Mouse (Mus musculus) heart, embryonic 16.5 days (tissue): ENCODE measurements at regions not wholly inside any gene's neighbourhood (a gene's known extent, or its start where the extent isn't known, plus 50 kb on each side); places are given as distances from the start of the nearest gene placed in this dataset.

Experiments
- ATAC-seq: fragments of 200-750 bp; cut with Nextera tagmentation; replicated peaks from 2 replicates; pipeline ENCODE4 v1.8.0; 2017; ENCODE audit warnings: moderate number of reproducible peaks; ENCODE audit not compliant: insufficient read depth, low FRiP score; ENCODE audit errors: extremely low read depth
- H3K27ac ChIP-seq: fragments of 300-500 bp; sonication (generic); 2 replicates; pipeline ENCODE4 v1.5.1; 2014; ENCODE audit warnings: mild to moderate bottlenecking, low read length, control low read depth, moderate library complexity
- H3K27me3 ChIP-seq: fragments of 300-500 bp; sonication (generic); 2 replicates; pipeline ENCODE4 v1.6.1; 2014; ENCODE audit warnings: low read length, mixed read lengths; ENCODE audit not compliant: control insufficient read depth, insufficient read depth
- H3K36me3 ChIP-seq: fragments of 300-500 bp; sonication (generic); 2 replicates; pipeline ENCODE4 v1.6.1; 2014; ENCODE audit not compliant: control insufficient read depth, insufficient read depth
- H3K4me1 ChIP-seq: fragments of 300-500 bp; sonication (generic); 2 replicates; pipeline ENCODE4 v1.6.1; 2014; ENCODE audit warnings: low read length, mixed read lengths; ENCODE audit not compliant: control insufficient read depth, insufficient read depth
- H3K4me2 ChIP-seq: fragments of 300-500 bp; sonication (generic); 2 replicates; pipeline ENCODE4 v1.6.1; 2014; ENCODE audit warnings: low read depth, mild to moderate bottlenecking, control low read depth, low read length
- H3K4me3 ChIP-seq: fragments of 300-500 bp; sonication (generic); 2 replicates; pipeline ENCODE4 v1.5.1; 2014; ENCODE audit warnings: mild to moderate bottlenecking, control low read depth, low read length
- H3K9ac ChIP-seq: fragments of 300-500 bp; sonication (generic); 2 replicates; pipeline ENCODE4 v1.6.1; 2014; ENCODE audit warnings: low read length, control low read depth
- H3K9me3 ChIP-seq: fragments of 300-500 bp; sonication (generic); replicated peaks from 2 replicates; pipeline ENCODE4 v1.6.1; 2016; ENCODE audit warnings: low read length; ENCODE audit not compliant: control insufficient read depth
- WGBS: fragments of 180-500 bp; shearing (Covaris S2); extraction: QIAGEN DNeasy Blood & Tissue Kit; methylation state at CpG from one replicate; pipeline ENCODE4 v1.1.7; 2014; 5-methylcytosine and 5-hydroxymethylcytosine counted together

DNA sequence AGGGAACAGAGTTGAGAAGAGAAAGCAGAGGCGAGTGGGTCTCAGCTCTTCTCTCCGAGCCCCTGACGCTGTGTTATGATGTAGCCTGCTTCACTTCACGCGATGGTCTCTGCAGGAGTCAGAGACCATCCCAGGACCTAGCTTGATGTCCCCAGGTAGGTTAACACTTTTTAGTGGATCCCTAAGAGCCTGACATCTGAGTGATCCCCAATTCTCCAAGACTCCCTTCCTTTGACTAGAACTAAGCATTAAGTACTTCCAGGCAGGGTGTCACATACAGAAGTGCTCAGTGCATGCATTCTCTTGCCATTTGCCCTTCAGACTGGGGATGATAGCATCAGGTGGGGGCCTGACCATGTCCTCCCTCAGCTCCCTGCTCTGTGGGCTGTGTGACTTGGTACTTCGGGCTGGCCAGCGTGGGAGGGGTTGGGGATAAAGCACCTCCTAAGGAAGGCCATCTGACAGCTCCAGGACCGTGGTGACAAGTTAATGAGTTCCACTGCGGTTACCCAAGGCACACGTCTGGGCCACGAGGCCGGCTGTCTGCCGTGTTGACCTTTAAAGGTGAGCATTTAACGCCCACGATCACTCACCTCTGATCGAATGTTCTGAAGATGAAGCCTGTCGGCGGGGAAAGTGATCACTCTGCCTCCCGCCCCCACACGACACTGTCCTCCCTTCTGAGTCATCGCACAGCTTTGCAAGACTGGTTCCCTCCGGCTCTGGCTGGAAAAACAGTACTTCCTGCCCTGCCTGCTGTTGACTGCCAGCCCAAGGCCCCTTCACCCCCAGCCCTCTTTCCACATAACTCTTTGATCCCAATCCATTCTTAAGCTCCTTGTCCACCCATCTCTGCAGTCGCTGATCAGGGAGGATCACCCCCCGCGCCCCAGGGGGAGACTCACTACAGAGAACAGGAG is 65.8 kb upstream of the Ppp2r5c start:
- no peak overlapping the region for H3K4me2 ChIP-seq
- no peaks in the 10 kb centered on the region for H3K9me3 ChIP-seq
- H3K27me3 ChIP-seq: peaks cover 2% of the 10 kb centered on the region; the same call in 1 of the 2 replicates
- no peaks in the 10 kb centered on the region for H3K4me1 ChIP-seq
- H3K4me3 ChIP-seq: no peak overlapping the region
- H3K36me3 ChIP-seq: no peaks in the 10 kb centered on the region
- H3K9ac ChIP-seq: no peak overlapping the region
- H3K27ac ChIP-seq: no peak overlapping the region
- whole genome bisulfite sequencing: 45% methylated on average over 25 of the region's 25 CpGs
- ATAC-seq: 0 out of 2 replicates have a peak, but pooled peaks have one; percentile 55

- no peaks in the 10 kb centered on the region for H3K9me3 ChIP-seq
- H3K27ac ChIP-seq: no peak overlapping the region
- ATAC-seq: no peak
- no peak overlapping the region for H3K4me2 ChIP-seq
- H3K9ac ChIP-seq: no peak overlapping the region
- H3K4me1 ChIP-seq: no peaks in the 10 kb centered on the region
- no peaks in the 10 kb centered on the region for H3K36me3 ChIP-seq
- H3K27me3 ChIP-seq: no peaks in the 10 kb centered on the region
- 75% methylated on average over 20 of the region's 20 CpGs for WGBS
- H3K4me3 ChIP-seq: no peak overlapping the region
These were observed 61.9 kb upstream of the Ppp2r5c start for GRCm38 (mm10) chr12:110385031-110385430.

GRCm38 (mm10) chr12:110385801-110386599 is 60.9 kb upstream of the Ppp2r5c start:
- H3K4me1 ChIP-seq: no peaks in the 10 kb centered on the region
- WGBS: 80% methylated on average over 20 of the region's 20 CpGs
- no peak overlapping the region for H3K4me2 ChIP-seq
- no peaks in the 10 kb centered on the region for H3K27me3 ChIP-seq
- no peak overlapping the region for H3K9ac ChIP-seq
- no peaks in the 10 kb centered on the region for H3K9me3 ChIP-seq
- H3K36me3 ChIP-seq: no peaks in the 10 kb centered on the region
- no peak for ATAC-seq
- H3K4me3 ChIP-seq: no peak overlapping the region
- H3K27ac ChIP-seq: no peak overlapping the region

DNA sequence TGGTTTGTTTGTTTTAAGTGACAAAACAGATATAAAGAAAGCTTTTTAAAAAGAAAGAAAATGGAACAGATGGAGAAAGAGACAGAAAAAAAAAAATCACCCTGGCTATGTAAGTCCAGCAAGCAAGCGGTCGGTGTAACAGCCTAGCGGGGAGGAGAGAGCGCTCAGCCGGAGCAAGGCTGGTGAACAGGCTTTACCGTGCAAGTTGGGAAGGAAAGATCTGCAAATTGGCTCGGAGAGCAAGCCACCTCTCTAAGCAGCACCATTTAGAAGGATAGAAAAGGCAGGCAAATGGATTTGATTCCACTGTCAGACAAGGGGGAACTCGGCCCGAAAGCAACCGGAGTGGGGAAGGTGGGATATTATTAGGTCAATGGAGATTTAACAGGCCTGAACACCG is 59.9 kb upstream of the Ppp2r5c start:
- 81% methylated on average over 11 of the region's 11 CpGs for WGBS
- no peaks in the 10 kb centered on the region for H3K36me3 ChIP-seq
- no peak overlapping the region for H3K27ac ChIP-seq
- ATAC-seq: no peak
- H3K4me2 ChIP-seq: no peak overlapping the region
- no peak overlapping the region for H3K9ac ChIP-seq
- H3K9me3 ChIP-seq: no peaks in the 10 kb centered on the region
- no peaks in the 10 kb centered on the region for H3K4me1 ChIP-seq
- no peak overlapping the region for H3K4me3 ChIP-seq
- H3K27me3 ChIP-seq: no peaks in the 10 kb centered on the region

- no peak for ATAC-seq
- Histone ChIP-seq H3K9ac (no peak overlapping the region), H3K9me3 (no peaks in the 10 kb centered on the region), H3K27ac (no peak overlapping the region), H3K4me2 (no peak overlapping the region), H3K36me3 (no peaks in the 10 kb centered on the region), H3K4me3 (no peak overlapping the region), H3K4me1 (no peaks in the 10 kb centered on the region), H3K27me3 (no peaks in the 10 kb centered on the region)
- WGBS: 76% methylated on average over 4 of the region's 4 CpGs
These were observed 59.4 kb upstream of the Ppp2r5c start for GRCm38 (mm10) chr12:110387567-110387966.

DNA sequence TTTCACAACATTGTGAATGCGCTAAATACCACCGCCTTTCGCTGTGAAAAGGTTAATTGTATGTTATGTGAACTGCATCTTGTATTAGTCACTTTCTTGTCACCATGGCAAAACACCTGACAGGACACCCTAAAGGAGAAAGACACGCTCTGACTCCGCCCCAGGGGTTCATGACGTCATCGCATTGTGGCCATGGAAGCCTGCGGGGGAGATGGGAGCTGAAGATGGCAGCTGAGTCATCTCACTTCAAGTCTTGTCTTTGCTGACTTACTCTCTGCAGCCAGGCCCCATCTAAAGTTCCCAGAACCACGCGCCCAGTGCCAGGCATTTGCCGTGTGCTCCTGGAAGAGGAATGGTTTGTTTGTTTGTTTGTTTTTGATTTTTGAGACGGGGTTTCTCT is 57.5 kb upstream of the Ppp2r5c start:
- 69% methylated on average over 12 of the region's 12 CpGs for WGBS
- Histone ChIP-seq H3K27ac (no peak overlapping the region), H3K36me3 (no peaks in the 10 kb centered on the region), H3K4me3 (no peak overlapping the region), H3K9ac (no peak overlapping the region), H3K9me3 (no peaks in the 10 kb centered on the region), H3K4me2 (no peak overlapping the region), H3K27me3 (no peaks in the 10 kb centered on the region), H3K4me1 (no peaks in the 10 kb centered on the region)
- ATAC-seq: no peak

DNA sequence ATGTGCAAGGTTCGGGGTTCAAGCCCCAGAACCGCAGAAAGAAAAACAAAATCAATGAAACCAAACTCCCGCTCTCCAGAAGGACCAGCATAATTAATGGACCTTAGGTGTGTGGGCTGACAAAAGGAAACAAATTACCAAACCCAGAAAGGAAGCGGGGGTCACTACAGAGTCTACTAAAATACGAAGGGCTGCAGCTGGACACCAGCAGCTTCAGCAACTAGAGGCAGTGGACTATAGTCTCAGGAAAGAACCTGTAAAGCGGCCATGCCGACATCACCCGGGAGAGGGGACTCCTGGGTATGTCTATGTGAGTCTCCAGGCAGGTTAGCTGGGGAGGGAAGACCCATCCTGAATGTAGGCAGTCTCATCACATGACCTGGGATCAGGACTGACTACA is 55.5 kb upstream of the Ppp2r5c start:
- Histone ChIP-seq H3K9ac (no peak overlapping the region), H3K9me3 (no peaks in the 10 kb centered on the region), H3K27me3 (no peaks in the 10 kb centered on the region), H3K4me2 (no peak overlapping the region), H3K36me3 (no peaks in the 10 kb centered on the region), H3K27ac (no peak overlapping the region), H3K4me3 (no peak overlapping the region), H3K4me1 (no peaks in the 10 kb centered on the region)
- 78% methylated on average over 8 of the region's 8 CpGs for WGBS
- ATAC-seq: no peak

DNA sequence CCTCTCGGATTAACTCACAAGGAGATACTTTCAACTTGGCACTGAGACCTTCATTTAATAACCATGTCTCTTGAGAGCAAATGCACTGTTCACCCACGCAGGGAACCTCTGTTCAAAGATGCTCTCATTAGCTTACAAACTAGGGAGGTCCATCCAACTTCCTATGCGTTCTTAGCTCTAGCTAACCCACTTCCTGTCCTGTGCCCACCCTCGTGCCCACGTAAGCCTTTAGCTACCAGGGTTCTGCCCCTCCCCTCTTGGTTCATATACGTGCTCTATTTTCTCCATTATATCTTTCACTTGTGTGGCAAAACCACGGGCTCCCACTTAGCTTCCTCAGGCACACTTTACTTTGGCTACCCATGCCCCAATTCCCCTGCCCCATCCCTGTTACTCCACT is 53.4 kb upstream of the Ppp2r5c start:
- Histone ChIP-seq H3K36me3 (no peaks in the 10 kb centered on the region), H3K27me3 (no peaks in the 10 kb centered on the region), H3K9me3 (no peaks in the 10 kb centered on the region), H3K9ac (no peak overlapping the region), H3K4me2 (no peak overlapping the region), H3K4me1 (no peaks in the 10 kb centered on the region), H3K27ac (no peak overlapping the region), H3K4me3 (no peak overlapping the region)
- 76% methylated on average over 7 of the region's 7 CpGs for WGBS
- ATAC-seq: no peak
